Mouse (Mus musculus): ENCODE results near the gene Tnrc6a. TPM values are rescaled to one million over a fixed set of nuclear protein-coding genes. Genes with fewer than 3 reads are reported as not detected.
"Not testable (repeated sequence)": the region's sequence is repeated elsewhere in the genome, so short reads cannot be mapped to it uniquely, and the experiment has no call there.

The Tnrc6a gene
- 60.2 and 60.7 TPM in 2 replicates for polyA plus RNA-seq (2012; rRNA removed)

- DNase-seq (ENCODE audit: extremely low spot score in 1 of 2, low spot score in 1 of 2) = peak; percentile 78 to 92
Measured at GRCm38 (mm10) chr7:123123665-123124298, at the start of gene Tnrc6a. Gene Tnrc6a (plus strand): TSS chr7:123123885.

GRCm38 (mm10) chr7:123082236-123082635, 41.4 kb upstream of the Tnrc6a start:
- no peak for DNase-seq (ENCODE audit: extremely low spot score in 1 of 2, low spot score in 1 of 2)

GRCm38 (mm10) chr7:123083441-123084123, 40.1 kb upstream of the Tnrc6a start:
- peak in 1 of 2 experiments; percentile 50 for DNase-seq (ENCODE audit: extremely low spot score in 1 of 2, low spot score in 1 of 2)

- peak; percentile 60 to 87 for DNase-seq (ENCODE audit: extremely low spot score in 1 of 2, low spot score in 1 of 2)
Measured at GRCm38 (mm10) chr7:123084180-123084691, 39.4 kb upstream of the Tnrc6a start.

- DNase-seq (ENCODE audit: extremely low spot score in 1 of 2, low spot score in 1 of 2) = peak in 1 of 2 experiments; percentile 60
Measured at GRCm38 (mm10) chr7:123084708-123085107, 39.0 kb upstream of the Tnrc6a start.

- no peak for DNase-seq (ENCODE audit: extremely low spot score in 1 of 2, low spot score in 1 of 2)
Measured at GRCm38 (mm10) chr7:123088920-123089319, 34.8 kb upstream of the Tnrc6a start.

GRCm38 (mm10) chr7:123096344-123097120, 27.2 kb upstream of the Tnrc6a start:
- DNase-seq (ENCODE audit: extremely low spot score in 1 of 2, low spot score in 1 of 2) = no peak

GRCm38 (mm10) chr7:123097891-123098750, 25.6 kb upstream of the Tnrc6a start:
- peak; percentile 70 to 75 for DNase-seq (ENCODE audit: extremely low spot score in 1 of 2, low spot score in 1 of 2)

- no peak for DNase-seq (ENCODE audit: extremely low spot score in 1 of 2, low spot score in 1 of 2)
Measured at GRCm38 (mm10) chr7:123101295-123101694, 22.4 kb upstream of the Tnrc6a start.

- not testable (repeated sequence) for DNase-seq (ENCODE audit: extremely low spot score in 1 of 2, low spot score in 1 of 2)
Measured at GRCm38 (mm10) chr7:123105381-123105780, 18.3 kb upstream of the Tnrc6a start.

GRCm38 (mm10) chr7:123105906-123106305, 17.8 kb upstream of the Tnrc6a start:
- no peak for DNase-seq (ENCODE audit: extremely low spot score in 1 of 2, low spot score in 1 of 2)

GRCm38 (mm10) chr7:123106326-123106725, 17.4 kb upstream of the Tnrc6a start:
- DNase-seq (ENCODE audit: extremely low spot score in 1 of 2, low spot score in 1 of 2) = no peak

GRCm38 (mm10) chr7:123108058-123109055, 15.3 kb upstream of the Tnrc6a start:
- peak; percentile 40 to 70 for DNase-seq (ENCODE audit: extremely low spot score in 1 of 2, low spot score in 1 of 2)

- no peak for DNase-seq (ENCODE audit: extremely low spot score in 1 of 2, low spot score in 1 of 2)
Measured at GRCm38 (mm10) chr7:123109361-123110000, 14.2 kb upstream of the Tnrc6a start.

- no peak for DNase-seq (ENCODE audit: extremely low spot score in 1 of 2, low spot score in 1 of 2)
Measured at GRCm38 (mm10) chr7:123110135-123110534, 13.6 kb upstream of the Tnrc6a start.

GRCm38 (mm10) chr7:123113590-123113989, 10.1 kb upstream of the Tnrc6a start:
- peak in 1 of 2 experiments; percentile 25 for DNase-seq (ENCODE audit: extremely low spot score in 1 of 2, low spot score in 1 of 2)

- DNase-seq (ENCODE audit: extremely low spot score in 1 of 2, low spot score in 1 of 2) = no peak
Measured at GRCm38 (mm10) chr7:123116799-123117198, 6.9 kb upstream of the Tnrc6a start.

- DNase-seq (ENCODE audit: extremely low spot score in 1 of 2, low spot score in 1 of 2) = no peak
Measured at GRCm38 (mm10) chr7:123117209-123117608, 6.5 kb upstream of the Tnrc6a start.

All from frontal cortex, adult 2 months (tissue).